22 mouse cellular contexts compared by ENCODE assay signal in the genomic region with DNA sequence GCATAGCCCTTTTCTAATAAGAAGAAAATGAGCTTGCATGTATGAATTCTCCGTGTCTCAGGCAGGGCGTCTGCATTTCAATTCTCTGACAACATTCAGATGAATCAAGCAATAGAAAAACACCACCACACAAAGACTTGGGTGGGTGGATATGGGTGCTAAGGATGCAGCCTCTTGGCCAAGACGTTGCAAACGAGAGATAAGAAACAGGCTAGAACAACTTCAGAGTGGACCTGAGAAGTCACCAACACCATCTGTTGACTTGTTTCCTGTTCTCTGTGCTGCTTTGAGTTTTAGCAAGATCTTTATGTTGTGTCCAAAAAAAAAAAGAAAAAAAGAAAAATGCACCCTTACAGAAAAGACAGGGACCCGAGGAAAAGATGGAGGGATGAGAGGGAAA.
"Had no signal": no experiment of that assay in that cellular context is flagged by ENCODE, and none has a peak within 500 bp of the region (broad histone marks: within the 10 kb centered on the region; RNA-seq: fewer than 3 reads in every experiment).

No protein-coding gene starts in this region.

- H3K9me3 ChIP-seq: kidney, embryonic 15.5 days; limb, embryonic 12.5 days; limb, embryonic 15.5 days; midbrain, embryonic 12.5 days; midbrain, embryonic 15.5 days; neural tube, embryonic 12.5 days; neural tube, embryonic 15.5 days had no signal

- H3K36me3 ChIP-seq: kidney, embryonic 15.5 days; limb, embryonic 12.5 days; limb, embryonic 15.5 days; midbrain, embryonic 12.5 days; midbrain, embryonic 15.5 days; neural tube, embryonic 12.5 days; neural tube, embryonic 15.5 days had no signal

- H3K4me2 ChIP-seq: kidney, embryonic 15.5 days; limb, embryonic 12.5 days; limb, embryonic 15.5 days; lung, embryonic 14.5 days; midbrain, embryonic 12.5 days; midbrain, embryonic 15.5 days; neural tube, embryonic 12.5 days; neural tube, embryonic 15.5 days had no signal

- H3K27me3 ChIP-seq: kidney, embryonic 15.5 days; limb, embryonic 15.5 days; midbrain, embryonic 15.5 days; neural tube, embryonic 12.5 days; neural tube, embryonic 15.5 days had no signal

- DNase-seq: kidney, adult 11 months; kidney, adult 8-10 months; kidney, postnatal 10 days; kidney, postnatal 36 days; left cerebral cortex, postnatal 4 days; lung, embryonic 14.5 days; lung, postnatal 36 days; right cerebral cortex, adult 18-20 months; right cerebral cortex, postnatal 14 days; right cerebral cortex, postnatal 4 days; thymus, adult 2 months; thymus, postnatal 14 days; thymus, postnatal 4 days had no signal

- H3K9ac ChIP-seq: kidney, embryonic 15.5 days; limb, embryonic 12.5 days; limb, embryonic 15.5 days; lung, embryonic 14.5 days; midbrain, embryonic 12.5 days; midbrain, embryonic 15.5 days; neural tube, embryonic 12.5 days; neural tube, embryonic 15.5 days had no signal

- ATAC-seq: lung, postnatal 0 days; midbrain, embryonic 15.5 days had no signal

- H3K4me3 ChIP-seq: kidney, embryonic 15.5 days; limb, embryonic 12.5 days; limb, embryonic 15.5 days; midbrain, embryonic 12.5 days; midbrain, embryonic 15.5 days; neural tube, embryonic 12.5 days; neural tube, embryonic 15.5 days had no signal

- H3K27ac ChIP-seq: kidney, embryonic 15.5 days; limb, embryonic 12.5 days; limb, embryonic 15.5 days; midbrain, embryonic 12.5 days; midbrain, embryonic 15.5 days; neural tube, embryonic 12.5 days; neural tube, embryonic 15.5 days; stomach, postnatal 0 days had no signal
